Mouse (Mus musculus): ENCODE data around the gene Ppm1h.
A peak's percentile ranks its signal among the peaks of the same experiment; 100 is the strongest.
"Not testable (repeated sequence)": the region's sequence is repeated elsewhere in the genome, so short reads cannot be mapped to it uniquely, and the experiment has no call there.

The Ppm1h gene

DNA sequence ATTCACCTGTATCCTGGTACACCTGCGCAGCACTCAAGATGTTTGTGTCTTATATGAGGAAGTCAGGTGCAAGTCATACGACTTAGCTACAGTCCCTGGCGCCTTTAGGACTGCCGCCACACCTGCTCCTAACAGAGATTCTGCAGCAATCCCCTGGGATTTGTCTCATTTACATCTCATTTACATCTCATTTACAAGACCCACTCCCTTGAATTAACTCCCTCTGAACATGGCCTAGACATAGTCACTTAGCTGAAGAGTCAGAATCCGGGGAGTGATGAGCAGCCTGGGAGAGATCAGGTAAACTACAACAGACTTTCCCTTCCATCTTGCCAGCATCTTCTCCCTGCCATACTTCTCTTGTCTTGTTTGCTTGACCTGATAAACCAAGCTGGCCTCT, 287.1 kb downstream of the Ppm1h start:
- DNase-seq (ENCODE audit: low spot score in 2 of 2): not testable (repeated sequence)

DNA sequence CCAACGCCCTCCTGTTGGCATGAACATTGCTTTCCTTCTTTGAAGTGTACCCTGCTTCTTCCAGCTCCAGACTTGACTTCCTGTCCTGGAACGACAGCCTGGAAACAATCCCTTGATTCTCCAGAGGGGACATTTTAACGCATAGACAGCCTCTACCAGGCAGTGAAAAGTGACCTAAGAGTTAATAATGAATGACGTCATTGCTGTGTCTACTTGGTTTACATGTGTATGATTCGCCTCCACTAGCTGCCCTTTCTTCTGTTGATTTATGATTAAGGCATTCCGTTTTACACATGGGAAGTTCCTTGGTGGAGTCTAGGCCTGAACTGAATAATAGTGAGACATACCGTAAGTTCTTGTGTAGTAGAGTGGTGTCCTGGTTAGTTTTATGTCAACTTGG, 287.9 kb downstream of the Ppm1h start:
- no peak for DNase-seq (ENCODE audit: low spot score in 2 of 2)

DNA sequence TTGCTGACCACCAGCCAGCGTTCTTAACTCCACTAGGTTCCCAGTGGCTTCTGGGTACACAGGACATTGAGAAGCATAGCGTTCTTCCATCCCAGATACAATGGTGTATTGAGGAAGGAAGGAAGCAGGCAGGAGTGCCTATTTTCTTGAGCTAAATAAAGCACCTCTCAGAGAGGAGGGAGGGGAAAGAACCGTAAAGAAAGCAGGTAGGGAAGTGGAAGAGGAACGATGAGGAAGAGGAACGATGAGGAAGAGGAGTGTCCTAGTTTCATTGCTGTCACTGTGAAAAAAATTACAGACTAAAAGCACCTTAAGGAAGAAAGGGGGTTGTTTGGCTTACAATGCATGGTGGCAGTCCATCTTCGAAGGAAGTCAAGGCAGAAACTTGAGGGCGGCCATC, 291.6 kb downstream of the Ppm1h start:
- no peak for DNase-seq (ENCODE audit: low spot score in 2 of 2)

DNA sequence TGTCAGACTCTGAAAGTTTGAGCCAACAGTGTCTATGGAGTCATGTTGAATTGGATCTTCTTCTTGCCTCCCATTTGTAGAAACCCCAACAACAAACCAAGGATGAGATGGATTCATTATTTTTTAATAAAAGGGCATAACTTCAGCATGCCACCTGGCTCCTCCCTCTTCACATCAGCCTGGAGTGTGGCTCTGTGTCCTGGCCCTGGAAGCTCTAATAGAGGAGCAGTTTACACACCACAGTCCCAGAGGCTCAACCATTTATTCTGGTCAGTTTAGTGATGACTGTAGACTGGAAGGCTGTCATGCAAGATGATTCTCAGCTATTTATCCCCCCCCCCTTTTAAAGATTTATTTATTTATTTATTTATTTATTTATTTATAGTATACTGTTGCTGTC, 294.7 kb downstream of the Ppm1h start:
- no peak for DNase-seq (ENCODE audit: low spot score in 2 of 2)

DNA sequence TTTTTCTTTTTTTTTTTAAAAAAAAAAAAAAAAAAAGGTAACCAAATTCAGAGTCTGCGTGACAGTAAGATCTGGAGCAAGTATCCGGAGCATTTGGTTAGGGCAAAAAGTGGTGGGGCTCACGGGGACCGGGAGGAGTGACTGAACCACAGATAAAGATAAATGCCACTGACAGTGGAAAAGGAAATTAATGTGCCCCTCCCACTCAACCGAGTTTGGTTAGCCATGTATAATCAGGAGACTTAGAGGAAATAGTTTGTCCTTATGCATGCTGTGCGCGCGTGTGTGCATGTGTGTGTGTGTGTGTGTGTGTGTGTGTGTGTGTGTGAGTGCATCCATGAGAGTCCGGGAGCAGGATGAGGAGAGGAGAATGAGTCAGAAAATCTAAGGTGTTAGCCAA, 297.5 kb downstream of the Ppm1h start:
- DNase-seq (ENCODE audit: low spot score in 2 of 2): no peak

DNA sequence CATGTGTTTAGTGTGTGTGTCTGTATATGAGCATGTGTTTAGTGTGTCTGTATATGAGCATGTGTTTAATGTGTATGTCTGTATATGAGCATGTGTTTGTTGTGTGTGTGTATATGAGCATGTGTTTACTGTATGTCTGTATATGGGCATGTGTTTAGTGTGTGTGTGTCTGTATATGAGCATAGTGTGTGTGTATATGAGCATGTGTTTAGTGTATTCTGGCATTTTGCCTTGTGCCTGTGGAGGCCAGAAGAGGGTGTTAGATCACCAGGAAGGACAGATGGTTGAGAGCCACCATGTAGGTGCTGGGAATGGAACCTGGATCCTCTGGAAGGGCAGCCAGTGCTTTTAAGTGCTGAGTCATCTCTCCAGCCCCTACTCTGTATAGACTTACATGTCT, 300.8 kb downstream of the Ppm1h start:
- DNase-seq (ENCODE audit: low spot score in 2 of 2): no peak

DNA sequence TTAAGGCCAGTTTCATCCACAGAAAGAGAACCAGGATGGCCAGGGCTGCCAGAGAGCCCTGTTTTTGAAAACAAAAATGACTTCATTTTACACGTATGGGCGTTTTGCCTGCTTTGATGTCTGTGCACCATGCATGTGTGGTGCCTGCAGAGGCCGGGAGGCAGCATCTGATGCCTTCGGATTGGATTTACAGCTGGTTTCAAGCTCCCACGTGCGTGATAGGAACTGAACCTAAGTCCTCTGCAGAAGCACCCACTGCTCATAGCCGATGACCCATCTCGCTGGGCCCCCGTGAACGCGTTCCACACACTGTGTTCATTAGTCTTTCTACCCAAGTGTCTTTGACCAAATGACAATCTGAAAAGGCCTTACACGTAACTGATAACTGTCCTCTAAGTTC, 301.6 kb downstream of the Ppm1h start:
- no peak for DNase-seq (ENCODE audit: low spot score in 2 of 2)

DNA sequence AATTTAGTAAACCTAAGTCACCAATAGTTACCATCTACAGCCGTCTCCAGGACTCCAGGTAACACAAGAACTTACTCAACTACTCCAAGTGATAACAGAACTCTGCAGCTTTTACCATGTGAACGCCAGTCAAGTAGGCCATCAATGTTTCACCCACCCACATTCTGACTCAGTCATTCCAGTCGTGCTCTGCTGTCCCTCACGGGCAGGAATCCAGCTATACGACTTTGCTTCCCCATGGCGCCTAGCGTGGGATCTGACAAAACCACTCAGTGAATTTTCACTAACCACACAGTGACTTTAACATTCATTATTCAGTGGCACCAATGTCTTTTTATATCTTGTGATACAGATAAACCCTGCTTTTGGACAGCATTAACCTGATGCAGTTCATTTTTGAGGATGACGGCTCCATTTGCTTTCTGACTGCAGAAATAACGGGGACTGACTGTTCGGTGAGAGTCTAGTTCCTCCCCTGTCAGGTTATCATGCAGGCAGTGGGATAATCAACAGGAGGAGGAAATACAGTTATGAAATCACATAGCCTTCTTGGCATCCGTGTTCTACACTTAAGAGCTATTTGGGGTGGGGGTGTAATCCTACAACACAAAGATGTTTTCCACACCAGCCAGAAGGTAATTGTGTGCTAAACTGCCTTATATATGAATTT, 304.5 kb downstream of the Ppm1h start:
- peak in 1 of 2 experiments; percentile 13 for DNase-seq (ENCODE audit: low spot score in 2 of 2)

DNA sequence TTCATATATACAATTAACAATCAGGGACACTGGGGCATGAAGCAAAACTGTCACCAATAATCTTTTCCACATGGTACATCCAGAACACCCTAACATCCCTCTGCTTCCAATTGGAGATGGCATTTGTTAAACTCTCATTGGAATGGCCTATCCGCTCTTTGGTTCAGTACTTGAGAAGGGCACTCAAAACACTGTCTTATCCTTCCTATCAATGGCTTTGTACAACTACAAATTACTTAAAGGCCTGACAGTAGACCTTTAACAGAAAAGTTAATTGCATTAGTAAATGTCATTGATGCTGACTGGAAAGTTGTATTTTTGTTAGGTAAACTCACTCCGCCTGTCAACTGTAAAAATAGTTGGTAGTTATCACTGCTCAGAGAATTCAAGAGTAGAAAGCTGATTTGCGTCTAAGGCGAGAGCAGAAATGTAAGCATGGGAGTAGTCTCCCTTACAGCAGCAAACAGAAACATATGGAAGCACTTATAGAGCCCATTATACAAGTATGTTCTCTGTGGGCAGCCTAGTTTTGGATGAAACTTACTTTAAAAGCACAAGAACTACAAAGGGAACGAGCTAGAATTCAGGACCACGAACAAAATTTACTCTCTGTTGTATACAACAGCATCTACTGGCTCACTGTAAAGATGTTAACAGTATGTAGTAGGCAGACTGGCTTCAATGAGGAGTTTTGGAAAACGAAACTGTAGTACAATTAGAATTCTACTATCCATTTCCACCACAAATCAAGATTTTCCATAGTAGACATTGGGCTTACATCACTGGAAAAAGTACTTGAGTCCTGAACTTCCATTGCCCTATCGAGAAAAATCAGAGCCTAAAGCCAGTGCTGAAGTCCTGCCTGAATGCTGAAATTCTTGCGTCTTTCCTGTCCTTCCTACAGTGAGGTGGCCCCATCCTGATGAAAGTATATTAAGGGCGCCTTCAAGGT, 305.3 kb downstream of the Ppm1h start:
- peak in 1 of 2 experiments; percentile 12 for DNase-seq (ENCODE audit: low spot score in 2 of 2)

DNA sequence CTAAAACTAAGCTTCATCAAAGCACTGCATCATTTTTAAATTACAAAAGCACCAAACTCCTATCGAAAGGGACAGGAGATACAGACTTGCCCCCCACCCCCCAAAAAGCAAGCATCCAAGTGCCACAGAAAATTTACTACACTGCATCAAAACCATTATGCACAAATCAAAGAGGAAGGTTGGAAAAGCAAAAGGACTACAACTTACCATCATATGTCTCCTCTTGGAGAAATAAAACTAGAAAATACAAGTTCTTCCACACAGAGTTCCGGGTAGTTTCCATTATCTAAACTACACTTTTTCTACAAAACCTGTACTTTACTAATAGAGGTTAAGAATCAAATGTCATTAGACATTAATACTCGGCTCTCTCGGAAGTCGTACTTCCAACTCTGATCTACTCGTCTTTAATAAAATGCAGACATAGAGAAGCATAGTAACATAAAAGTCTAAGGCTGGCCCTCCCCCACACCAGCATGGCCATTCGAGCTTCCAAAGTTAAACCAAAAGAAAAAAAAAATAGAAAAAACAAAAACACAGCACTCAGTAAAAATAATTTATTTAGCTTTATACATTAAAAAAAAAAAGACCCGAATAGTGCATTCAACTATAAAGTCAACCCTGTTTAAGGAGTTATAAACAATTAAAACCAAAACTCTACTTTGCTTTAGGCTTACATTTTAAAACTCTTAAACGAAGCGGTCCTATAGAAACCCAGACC, 306.1 kb downstream of the Ppm1h start:
- no peak for DNase-seq (ENCODE audit: low spot score in 2 of 2)

DNA sequence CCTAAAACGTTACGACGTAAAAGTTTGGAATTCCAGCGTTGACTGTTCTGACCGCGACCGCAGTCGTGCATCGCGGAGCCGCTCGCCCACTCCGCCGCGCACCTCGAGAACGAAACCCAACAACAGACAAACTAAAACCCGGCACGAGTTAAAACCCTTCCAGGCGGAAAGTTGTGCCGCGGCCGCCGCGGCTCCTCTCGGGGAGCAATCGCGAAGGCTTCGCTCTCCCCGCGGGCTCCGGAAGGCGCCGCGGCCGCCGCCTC, 306.6 kb downstream of the Ppm1h start:
- peak in 1 of 2 experiments; percentile 72 for DNase-seq (ENCODE audit: low spot score in 2 of 2)

DNA sequence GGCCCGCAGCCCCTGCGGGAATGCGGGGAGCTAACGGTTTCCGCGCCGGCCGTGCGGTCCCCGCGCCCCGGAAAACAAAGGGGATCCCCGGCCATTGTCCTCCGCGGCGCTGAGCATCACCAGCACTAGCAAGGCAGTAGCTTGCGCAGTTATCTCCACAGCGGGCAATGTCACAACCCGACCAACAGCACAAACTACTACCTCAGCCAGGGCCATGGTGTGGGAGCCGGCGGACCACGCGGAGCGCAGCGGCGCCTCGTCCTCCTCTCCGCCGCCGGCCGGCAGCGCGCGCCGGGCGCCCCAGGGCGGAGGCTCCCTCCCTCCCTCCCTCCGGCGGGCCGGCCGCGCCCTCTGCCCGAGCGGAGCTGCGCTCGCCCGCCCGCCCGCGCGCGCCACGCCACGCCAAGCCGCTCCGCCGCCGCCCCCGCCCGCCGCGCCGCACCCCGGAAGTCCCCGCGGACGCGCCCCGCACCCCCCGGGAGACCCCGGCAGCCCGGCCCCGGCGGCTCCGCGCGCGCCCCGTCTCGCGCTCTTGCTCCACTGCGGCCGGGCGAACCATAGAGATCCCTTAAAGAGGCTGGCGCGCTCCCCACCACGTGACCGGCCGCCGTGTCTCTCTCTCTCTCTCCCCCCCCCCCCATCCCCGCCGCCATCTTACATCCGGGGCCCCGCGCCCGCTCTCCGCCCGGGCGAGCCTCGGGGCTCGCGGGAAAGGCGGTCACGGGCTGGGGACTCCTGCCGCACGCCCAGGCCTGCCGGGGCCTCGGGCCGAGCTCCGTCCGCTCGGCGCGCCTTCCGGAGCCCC, 307.2 kb downstream of the Ppm1h start:
- peak; percentile 83 to 87 for DNase-seq (ENCODE audit: low spot score in 2 of 2)

DNA sequence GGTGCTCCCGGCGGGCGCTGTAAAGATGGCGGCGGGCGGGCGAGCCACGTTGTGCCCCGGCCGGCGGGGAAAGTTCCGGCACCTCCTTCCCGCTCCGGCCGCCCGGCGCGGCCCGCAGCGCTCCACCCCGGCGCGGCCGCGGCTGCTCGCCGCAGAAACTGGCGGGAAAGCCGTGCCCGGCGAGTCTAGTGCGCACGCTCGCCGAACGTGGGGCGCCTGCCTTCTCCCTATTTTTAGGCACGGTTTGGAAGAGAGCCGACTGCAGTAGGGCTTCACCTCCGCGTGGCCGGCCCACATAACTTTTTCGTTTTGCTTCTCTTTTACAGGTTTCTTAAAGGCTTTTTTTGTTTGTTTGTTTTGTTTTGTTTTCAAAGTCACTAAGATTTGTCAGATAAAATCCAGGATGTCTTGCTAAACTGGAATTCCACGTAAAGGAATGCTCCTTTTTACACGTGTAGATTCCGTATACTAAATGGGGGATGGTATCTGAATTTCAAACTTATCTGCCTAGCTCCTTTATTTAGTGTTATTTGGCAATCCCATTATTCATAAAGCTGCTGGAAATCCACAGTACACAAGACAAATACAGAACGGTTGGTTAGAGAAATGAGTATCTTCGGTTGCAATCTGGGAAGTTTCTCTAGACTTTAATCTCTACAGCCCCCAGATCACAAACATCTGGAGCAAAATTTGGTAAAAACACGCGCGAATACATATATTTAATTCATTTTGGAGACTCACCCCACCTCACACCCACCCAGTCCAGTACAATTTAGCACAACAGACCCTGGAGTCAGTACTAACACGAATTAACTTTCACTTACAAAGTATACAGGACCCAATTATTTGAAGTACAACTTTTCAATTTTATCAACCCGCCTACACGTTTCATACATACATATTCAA, 308.0 kb downstream of the Ppm1h start:
- peak; percentile 77 to 81 for DNase-seq (ENCODE audit: low spot score in 2 of 2)

DNA sequence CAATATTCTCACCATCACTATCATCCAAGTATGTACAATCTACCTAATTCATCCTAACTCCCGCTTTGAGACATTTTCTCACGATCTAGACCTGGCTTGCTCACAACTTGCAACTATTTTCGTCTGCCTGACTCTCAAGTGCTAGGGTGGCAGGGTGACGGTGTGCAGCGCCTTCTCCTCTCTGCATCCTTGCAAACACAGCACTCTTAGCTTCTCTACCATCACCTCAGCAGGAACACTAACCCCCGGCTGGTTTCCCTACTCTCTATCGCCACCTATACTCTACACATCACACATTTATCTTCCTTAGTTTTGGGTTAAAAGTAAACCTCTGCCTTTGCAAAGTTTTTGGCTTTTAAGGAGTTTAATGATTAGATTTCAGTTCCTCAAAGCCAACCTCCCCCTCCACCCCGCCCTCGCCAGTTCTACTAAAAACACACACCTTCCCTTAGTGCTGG, 309.1 kb downstream of the Ppm1h start:
- DNase-seq (ENCODE audit: low spot score in 2 of 2): peak; percentile 39 to 52

DNA sequence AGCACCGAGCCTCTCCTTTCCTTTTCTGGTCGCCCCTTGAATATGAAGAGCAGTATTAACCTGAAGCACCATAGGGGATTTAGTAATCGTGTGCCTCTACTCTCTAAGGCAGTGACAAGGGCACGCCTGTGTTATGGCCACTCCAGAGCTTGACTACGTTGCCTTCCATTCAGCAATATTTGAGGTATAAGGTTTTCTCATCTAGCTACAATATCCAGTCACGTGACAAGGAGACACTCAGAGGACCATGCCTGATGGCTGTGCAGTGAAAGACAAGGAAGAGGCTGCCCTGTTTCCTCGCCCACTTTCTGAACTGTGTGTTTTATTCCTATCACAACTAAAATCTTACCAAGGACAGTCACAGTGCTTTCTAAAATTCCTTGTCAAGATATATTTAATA, 309.8 kb downstream of the Ppm1h start:
- no peak for DNase-seq (ENCODE audit: low spot score in 2 of 2)

DNA sequence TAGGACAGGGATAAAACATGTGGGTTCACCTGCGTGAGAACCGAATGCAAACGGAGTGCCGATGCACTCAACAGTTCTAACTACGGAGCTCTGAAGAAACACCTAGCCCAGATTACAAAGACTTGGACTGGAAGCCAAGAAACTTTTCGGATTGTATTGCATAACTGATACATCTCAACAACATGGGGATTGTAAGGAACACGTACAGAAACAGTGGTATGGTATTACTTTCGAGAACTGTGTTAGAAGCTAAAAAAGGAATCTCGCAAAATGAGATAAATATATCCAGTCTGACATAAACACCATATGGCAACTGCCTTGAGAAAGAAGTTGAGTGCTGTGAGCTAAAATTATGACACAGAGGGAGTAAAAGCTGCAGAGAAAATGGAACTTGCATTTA, 311.4 kb downstream of the Ppm1h start:
- DNase-seq (ENCODE audit: low spot score in 2 of 2): no peak

DNA sequence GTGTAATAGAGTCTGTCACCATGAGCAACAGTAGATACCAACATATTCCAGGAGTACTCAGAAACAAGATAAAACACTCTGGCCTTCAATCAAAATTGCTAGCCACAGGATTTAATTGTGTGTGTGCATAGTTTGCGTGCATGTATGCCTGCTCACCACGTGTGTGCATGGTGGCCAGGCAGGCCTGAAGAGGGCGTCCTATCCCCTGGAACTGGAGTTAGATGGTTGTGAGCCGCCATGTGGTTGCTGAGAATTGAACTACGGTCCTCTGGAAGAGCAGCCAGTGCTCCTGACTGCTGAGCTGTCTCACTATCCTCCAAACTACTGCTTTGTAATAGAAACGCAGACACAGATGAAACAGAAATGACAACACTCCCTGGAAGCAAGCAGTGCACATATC, 312.0 kb downstream of the Ppm1h start:
- DNase-seq (ENCODE audit: low spot score in 2 of 2): no peak

DNA sequence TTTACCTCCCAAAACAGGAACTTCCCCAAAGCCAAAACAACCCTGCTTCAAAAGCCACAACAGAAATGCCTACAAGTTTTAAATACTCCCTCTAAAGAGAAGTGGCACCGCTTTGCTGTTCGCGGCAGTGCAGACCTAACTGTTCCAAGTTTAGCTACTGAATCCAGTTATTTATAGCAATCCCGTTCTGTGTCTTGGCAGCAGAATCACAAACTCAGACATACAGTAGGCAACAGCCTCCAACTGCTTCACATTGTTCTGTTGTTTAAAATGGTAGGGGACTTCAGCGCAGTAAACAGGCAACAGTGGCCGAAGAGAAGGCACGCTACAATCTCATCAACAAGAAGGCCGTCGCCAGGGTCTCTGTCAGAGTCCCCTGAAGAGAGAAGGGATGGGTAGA, 312.5 kb downstream of the Ppm1h start:
- DNase-seq (ENCODE audit: low spot score in 2 of 2): no peak

DNA sequence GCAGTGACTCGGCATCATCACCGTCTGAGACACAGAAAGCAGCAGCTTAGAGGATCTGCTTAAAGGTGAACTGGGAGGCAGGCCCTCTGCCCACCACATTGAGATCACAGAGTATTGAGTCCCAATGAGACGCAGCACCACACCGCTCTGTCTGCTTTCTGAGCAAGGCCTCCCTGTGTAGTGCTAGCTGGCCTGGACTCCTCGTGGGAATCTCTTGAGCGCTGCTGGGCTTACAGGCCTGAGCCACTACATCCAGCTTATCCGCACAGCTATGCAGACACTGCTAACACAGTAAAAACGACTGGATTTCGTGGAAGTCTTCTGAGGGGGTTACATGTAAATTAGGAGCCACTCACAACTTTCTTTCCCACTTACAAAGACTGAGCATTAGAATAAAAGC, 313.1 kb downstream of the Ppm1h start:
- no peak for DNase-seq (ENCODE audit: low spot score in 2 of 2)

DNA sequence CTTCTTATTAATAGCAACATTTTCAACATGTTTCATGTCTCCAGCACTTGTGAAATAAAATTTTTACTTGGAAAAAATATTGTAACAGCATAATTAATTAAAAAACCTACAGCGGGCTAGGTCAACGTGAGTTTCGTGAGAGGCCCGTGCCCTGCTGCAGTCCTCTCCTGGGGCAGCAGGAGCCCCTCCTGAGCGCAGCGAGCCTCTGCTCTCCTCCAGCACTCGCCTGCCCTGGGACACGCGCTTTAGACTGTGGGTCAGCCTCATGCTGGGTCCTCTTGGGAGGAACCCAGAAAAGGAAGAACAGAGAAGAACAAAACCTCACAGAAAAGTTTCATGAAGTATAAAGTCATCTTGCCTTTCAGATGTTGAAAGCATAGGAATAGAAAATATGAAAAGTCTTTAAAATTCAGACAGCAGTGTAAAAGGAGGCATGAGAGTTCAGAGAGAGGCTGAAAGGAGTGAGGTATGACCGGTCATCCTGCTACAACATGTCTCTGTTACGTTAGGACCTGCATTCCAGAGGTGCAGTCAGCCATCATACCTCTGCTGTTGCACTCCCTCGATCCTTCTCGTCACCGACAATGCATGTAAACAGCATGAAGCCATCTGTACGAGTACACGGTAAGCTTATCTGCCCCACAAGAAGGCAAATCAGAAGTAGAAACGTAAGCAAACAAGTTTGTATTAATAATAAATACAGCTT, 316.0 kb downstream of the Ppm1h start:
- DNase-seq (ENCODE audit: low spot score in 2 of 2): no peak
